Mouse (Mus musculus) G1E (cell line): ENCODE results near the gene Mtg1. TPM values are rescaled to one million over a fixed set of nuclear protein-coding genes. Genes with fewer than 3 reads are reported as not detected.

Experiments used
- ATAC-seq: 2 replicates; pipeline ENCODE4 v1.8.0; 2016; ENCODE audit warnings: mild to moderate bottlenecking; ENCODE audit not compliant: insufficient number of reproducible peaks, poor library complexity, low FRiP score, severe bottlenecking; ENCODE audit errors: extremely low read depth
- DNase-seq: peaks from one replicate; pipeline ENCODE4 v3.0.0; 2012; ENCODE audit warnings: low spot score
- H3K27me3 ChIP-seq: 2 replicates; pipeline ENCODE4 v1.6.1; 2012; ENCODE audit warnings: mild to moderate bottlenecking, low read length, inconsistent platforms; ENCODE audit not compliant: insufficient read depth
- H3K36me3 ChIP-seq: replicated peaks from 2 replicates; pipeline ENCODE3; 2012; ENCODE audit warnings: mild to moderate bottlenecking, inconsistent platforms
- H3K4me1 ChIP-seq: 2 replicates; pipeline ENCODE4 v1.6.1; 2012; ENCODE audit warnings: low read depth, low read length, inconsistent platforms, mixed read lengths; ENCODE audit not compliant: insufficient read depth
- H3K4me3 ChIP-seq: 2 replicates; pipeline ENCODE4 v1.5.1; 2012; ENCODE audit warnings: low read depth, mild to moderate bottlenecking, inconsistent platforms, low read length, moderate library complexity, mixed read lengths
- H3K9me3 ChIP-seq: replicated peaks from 2 replicates; pipeline ENCODE4 v1.6.1; 2012; ENCODE audit warnings: inconsistent platforms
- CTCF ChIP-seq: IDR thresholded peaks from 2 replicates; pipeline ENCODE4 v1.5.1; 2012; ENCODE audit warnings: low read depth, low read length, inconsistent platforms, mixed read lengths
- GATA1 ChIP-seq: IDR thresholded peaks from 2 replicates; pipeline ENCODE4 v1.6.1; 2012; ENCODE audit warnings: borderline replicate concordance, low read length, inconsistent platforms, mixed read lengths
- GATA2 ChIP-seq: IDR thresholded peaks from 2 replicates; pipeline ENCODE4 v1.6.1; 2012; ENCODE audit warnings: low read depth, low read length, inconsistent platforms, borderline replicate concordance
- POLR2AphosphoS5 ChIP-seq: IDR thresholded peaks from 2 replicates; pipeline ENCODE4 v1.6.1; 2012; ENCODE audit warnings: low read depth, low read length, inconsistent platforms; ENCODE audit not compliant: insufficient replicate concordance
- TAL1 ChIP-seq: conservative IDR thresholded peaks from 2 replicates; pipeline ENCODE4 v1.6.1; 2012; ENCODE audit warnings: low read depth, low read length, inconsistent platforms, mixed read lengths
- polyA plus RNA-seq: library from polyadenylated mRNA; stranded (reverse); fragments of >175 nt; gene quantifications from 2 replicates; pipeline ENCODE4 v1.2.3, GENCODE M21; 2012
- total RNA-seq, 2 experiments: library from RNA; stranded (forward) in 1 of 2; stranded (reverse) in 1 of 2; fragments of 200-1000 nt in 1 of 2; fragments of >200 nt in 1 of 2; fragmentation: Nextera tagmentation in 1 of 2; gene quantifications; 2 replicates each; pipeline ENCODE4 v1.2.3; 2014 to 2017

Gene Mtg1
- total and polyA plus RNA-seq, 3 experiments, result 10.5 to 41.0 (median 11.2) TPM

DNA sequence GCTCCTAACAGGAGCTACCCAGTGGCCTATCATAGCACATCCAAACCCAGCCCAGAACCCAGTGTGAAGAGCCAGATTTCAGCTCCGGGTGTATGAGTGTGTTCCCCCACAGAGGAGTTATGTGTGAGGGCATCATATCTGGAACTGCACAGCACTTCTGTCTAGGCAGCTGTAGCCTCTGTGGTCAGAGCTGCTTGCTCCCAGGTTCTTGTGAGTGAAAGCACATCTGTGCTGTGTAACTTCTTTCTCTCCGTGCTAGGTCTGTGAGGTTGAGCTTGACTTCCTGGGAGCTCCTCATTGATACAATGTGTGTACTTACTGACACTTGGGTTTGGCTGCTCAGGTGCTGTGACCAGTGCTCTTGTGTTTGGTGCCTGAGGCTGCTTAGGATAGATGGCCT lies 55.5 kb downstream of the Mtg1 start:
- DNase-seq (no peak), ATAC-seq (no peak)
- Histone ChIP-seq H3K4me1 (peaks cover 56% of the 10 kb centered on the region), H3K9me3 (no peaks in the 10 kb centered on the region; the same call in 1 of the 2 replicates), H3K27me3 (no peaks in the 10 kb centered on the region), H3K4me3 (no peak overlapping the region), H3K36me3 (no peaks in the 10 kb centered on the region)
- no peak for TF ChIP-seq GATA2
- TF ChIP-seq GATA1, result no peak
- no peak for TF ChIP-seq POLR2AphosphoS5
- TF ChIP-seq CTCF, result no peak
- TF ChIP-seq TAL1, result no peak

DNA sequence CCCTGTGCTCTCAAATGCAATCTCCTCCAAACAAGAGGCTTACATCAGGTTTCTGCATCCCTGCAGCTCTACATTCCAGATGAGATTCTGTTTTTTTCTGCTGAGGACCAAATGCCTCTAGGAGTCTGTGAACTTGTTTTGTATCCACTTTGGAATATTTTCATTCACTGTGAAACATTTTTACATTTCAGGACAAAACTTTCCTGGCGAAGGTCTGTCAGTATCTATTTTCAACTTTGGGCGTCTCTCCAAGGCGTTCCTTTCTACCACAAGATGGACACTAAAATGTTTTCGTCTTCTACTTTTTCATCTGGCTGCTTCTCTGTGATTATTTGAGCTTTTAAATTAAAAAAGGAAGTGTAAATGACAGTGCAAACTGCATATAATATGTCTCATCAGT lies 56.7 kb downstream of the Mtg1 start:
- no peak for TF ChIP-seq CTCF
- no peak for TF ChIP-seq GATA1
- no peak for TF ChIP-seq TAL1
- TF ChIP-seq POLR2AphosphoS5, result no peak
- no peak for TF ChIP-seq GATA2
- ATAC-seq (no peak), DNase-seq (no peak)
- Histone ChIP-seq H3K36me3 (no peaks in the 10 kb centered on the region), H3K9me3 (no peaks in the 10 kb centered on the region; the same call in 1 of the 2 replicates), H3K27me3 (no peaks in the 10 kb centered on the region), H3K4me3 (no peak overlapping the region), H3K4me1 (peaks cover 52% of the 10 kb centered on the region)

DNA sequence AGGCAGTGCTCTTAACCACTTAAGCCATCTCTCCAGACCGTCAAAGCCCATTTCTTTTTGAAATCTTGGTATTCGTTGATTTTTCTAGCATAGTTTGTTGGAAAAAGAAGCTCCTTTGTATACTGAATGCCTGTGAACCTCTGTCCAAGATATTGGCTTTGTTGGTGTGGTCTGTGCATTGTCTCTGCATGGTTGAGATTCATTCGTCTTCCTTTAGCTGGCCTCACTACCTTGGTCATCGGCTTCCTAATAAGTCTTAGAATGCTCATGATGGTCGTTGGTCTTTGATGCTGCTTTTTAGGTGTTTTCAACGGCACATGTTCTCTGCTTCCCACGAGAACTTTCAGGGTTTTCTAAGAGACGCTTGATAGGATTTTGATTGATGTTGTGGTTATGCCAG lies 58.6 kb downstream of the Mtg1 start:
- Histone ChIP-seq H3K36me3 (no peaks in the 10 kb centered on the region), H3K4me1 (peaks cover 56% of the 10 kb centered on the region), H3K27me3 (no peaks in the 10 kb centered on the region), H3K4me3 (no peak overlapping the region), H3K9me3 (no peaks in the 10 kb centered on the region; the same call in 1 of the 2 replicates)
- ATAC-seq, result no peak
- no peak for DNase-seq
- TF ChIP-seq GATA1 (no peak), TAL1 (no peak), POLR2AphosphoS5 (no peak), CTCF (no peak), GATA2 (no peak)

Other genes with a start within 250 kb of the Mtg1 start
Only the 20 nearest of the 22 such genes appear.
- gene Utf1, start 193.8 kb upstream of the Mtg1 start, total RNA-seq (2014; fragmentation: Nextera tagmentation), result not detected in 2 replicates
- gene Utf1, start 193.8 kb upstream of the Mtg1 start, total RNA-seq (2017), result not detected in 2 replicates
- not detected in 2 replicates for gene Utf1, start 193.8 kb upstream of the Mtg1 start, polyA plus RNA-seq
- not detected in 2 replicates for gene 6430531B16Rik, start 158.8 kb upstream of the Mtg1 start, total RNA-seq (2014; fragmentation: Nextera tagmentation)
- gene 6430531B16Rik, start 158.8 kb upstream of the Mtg1 start, total RNA-seq (2017), result 0.11 TPM in 1 of 2 replicates, not detected in the other
- gene 6430531B16Rik, start 158.8 kb upstream of the Mtg1 start, polyA plus RNA-seq, result not detected in 2 replicates
- gene Adam8, start 145.0 kb upstream of the Mtg1 start, total RNA-seq (2014; fragmentation: Nextera tagmentation), result not detected in 2 replicates
- 0.12 and 0.76 TPM in 2 replicates for gene Adam8, start 145.0 kb upstream of the Mtg1 start, total RNA-seq (2017)
- 0.03 and 0.07 TPM in 2 replicates for gene Adam8, start 145.0 kb upstream of the Mtg1 start, polyA plus RNA-seq
- gene Zfp511, start 101.2 kb upstream of the Mtg1 start, total RNA-seq (2014; fragmentation: Nextera tagmentation), result 25.7 and 27.8 TPM in 2 replicates
- gene Zfp511, start 101.2 kb upstream of the Mtg1 start, total RNA-seq (2017), result 23.8 TPM in 2 replicates
- gene Zfp511, start 101.2 kb upstream of the Mtg1 start, polyA plus RNA-seq, result 15.0 and 17.4 TPM in 2 replicates
- gene Tubgcp2, start 100.9 kb upstream of the Mtg1 start, total RNA-seq (2014; fragmentation: Nextera tagmentation), result 46.3 and 51.8 TPM in 2 replicates
- gene Tubgcp2, start 100.9 kb upstream of the Mtg1 start, total RNA-seq (2017), result 33.9 and 41.9 TPM in 2 replicates
- gene Tubgcp2, start 100.9 kb upstream of the Mtg1 start, polyA plus RNA-seq, result 7.4 and 12.2 TPM in 2 replicates
- not detected in 2 replicates for gene Msx3, start 88.5 kb upstream of the Mtg1 start, total RNA-seq (2014; fragmentation: Nextera tagmentation)
- gene Msx3, start 88.5 kb upstream of the Mtg1 start, total RNA-seq (2017), result 0.11 and 0.12 TPM in 2 replicates
- gene Msx3, start 88.5 kb upstream of the Mtg1 start, polyA plus RNA-seq, result not detected in 2 replicates
- not detected in 2 replicates for gene Caly, start 55.0 kb upstream of the Mtg1 start, total RNA-seq (2014; fragmentation: Nextera tagmentation)
- gene Caly, start 55.0 kb upstream of the Mtg1 start, total RNA-seq (2017), result not detected in 2 replicates
- gene Caly, start 55.0 kb upstream of the Mtg1 start, polyA plus RNA-seq, result not detected in 2 replicates
- not detected in 2 replicates for gene Prap1, start 44.2 kb upstream of the Mtg1 start, total RNA-seq (2014; fragmentation: Nextera tagmentation)
- not detected in 2 replicates for gene Prap1, start 44.2 kb upstream of the Mtg1 start, total RNA-seq (2017)
- not detected in 2 replicates for gene Prap1, start 44.2 kb upstream of the Mtg1 start, polyA plus RNA-seq
- gene Fuom, start 35.1 kb upstream of the Mtg1 start, total RNA-seq (2014; fragmentation: Nextera tagmentation), result 6.7 TPM in 1 of 2 replicates, not detected in the other
- 16.0 and 17.4 TPM in 2 replicates for gene Fuom, start 35.1 kb upstream of the Mtg1 start, total RNA-seq (2017)
- 17.4 and 18.2 TPM in 2 replicates for gene Fuom, start 35.1 kb upstream of the Mtg1 start, polyA plus RNA-seq
- 9.4 and 10.5 TPM in 2 replicates for gene Paox, start 21.8 kb upstream of the Mtg1 start, total RNA-seq (2014; fragmentation: Nextera tagmentation)
- gene Paox, start 21.8 kb upstream of the Mtg1 start, total RNA-seq (2017), result 11.4 and 11.7 TPM in 2 replicates
- gene Paox, start 21.8 kb upstream of the Mtg1 start, polyA plus RNA-seq, result 3.0 and 6.0 TPM in 2 replicates
- 32.6 TPM in 2 replicates for gene Echs1, start 21.1 kb upstream of the Mtg1 start, total RNA-seq (2014; fragmentation: Nextera tagmentation)
- 81.5 and 96.9 TPM in 2 replicates for gene Echs1, start 21.1 kb upstream of the Mtg1 start, total RNA-seq (2017)
- gene Echs1, start 21.1 kb upstream of the Mtg1 start, polyA plus RNA-seq, result 2.2 and 5.8 TPM in 2 replicates
- not detected in 2 replicates for gene Sprn, start 17.3 kb downstream of the Mtg1 start, total RNA-seq (2014; fragmentation: Nextera tagmentation)
- gene Sprn, start 17.3 kb downstream of the Mtg1 start, total RNA-seq (2017), result 0.11 TPM in 1 of 2 replicates, not detected in the other
- gene Sprn, start 17.3 kb downstream of the Mtg1 start, polyA plus RNA-seq, result not detected in 2 replicates
- gene Olfr522, start 27.2 kb downstream of the Mtg1 start, total RNA-seq (2014; fragmentation: Nextera tagmentation), result not detected in 2 replicates
- gene Olfr522, start 27.2 kb downstream of the Mtg1 start, total RNA-seq (2017), result under 0.01 and 0.05 TPM in 2 replicates
- not detected in 2 replicates for gene Olfr522, start 27.2 kb downstream of the Mtg1 start, polyA plus RNA-seq
- not detected in 2 replicates for gene Olfr523, start 35.7 kb downstream of the Mtg1 start, total RNA-seq (2014; fragmentation: Nextera tagmentation)
- 0.06 and 0.11 TPM in 2 replicates for gene Olfr523, start 35.7 kb downstream of the Mtg1 start, total RNA-seq (2017)
- not detected in 2 replicates for gene Olfr523, start 35.7 kb downstream of the Mtg1 start, polyA plus RNA-seq
- gene Olfr524, start 68.4 kb downstream of the Mtg1 start, total RNA-seq (2014; fragmentation: Nextera tagmentation), result not detected in 2 replicates
- gene Olfr524, start 68.4 kb downstream of the Mtg1 start, total RNA-seq (2017), result 0.05 and 0.06 TPM in 2 replicates
- gene Olfr524, start 68.4 kb downstream of the Mtg1 start, polyA plus RNA-seq, result not detected in 2 replicates
- not detected in 2 replicates for gene Cd163l1, start 80.7 kb downstream of the Mtg1 start, total RNA-seq (2014; fragmentation: Nextera tagmentation)
- gene Cd163l1, start 80.7 kb downstream of the Mtg1 start, total RNA-seq (2017), result not detected in 2 replicates
- gene Cd163l1, start 80.7 kb downstream of the Mtg1 start, polyA plus RNA-seq, result not detected in 2 replicates
- gene 5830411N06Rik, start 109.7 kb downstream of the Mtg1 start, total RNA-seq (2014; fragmentation: Nextera tagmentation), result not detected in 2 replicates
- 0.05 TPM in 1 of 2 replicates, not detected in the other for gene 5830411N06Rik, start 109.7 kb downstream of the Mtg1 start, total RNA-seq (2017)
- gene 5830411N06Rik, start 109.7 kb downstream of the Mtg1 start, polyA plus RNA-seq, result not detected in 2 replicates
- not detected in 2 replicates for gene Olfr525, start 183.3 kb downstream of the Mtg1 start, total RNA-seq (2014; fragmentation: Nextera tagmentation)
- 0.06 and 0.16 TPM in 2 replicates for gene Olfr525, start 183.3 kb downstream of the Mtg1 start, total RNA-seq (2017)
- gene Olfr525, start 183.3 kb downstream of the Mtg1 start, polyA plus RNA-seq, result not detected in 2 replicates
- gene Olfr527, start 196.5 kb downstream of the Mtg1 start, total RNA-seq (2014; fragmentation: Nextera tagmentation), result not detected in 2 replicates
- 0.06 and 0.44 TPM in 2 replicates for gene Olfr527, start 196.5 kb downstream of the Mtg1 start, total RNA-seq (2017)
- gene Olfr527, start 196.5 kb downstream of the Mtg1 start, polyA plus RNA-seq, result not detected in 2 replicates
- gene Olfr60, start 224.1 kb downstream of the Mtg1 start, total RNA-seq (2014; fragmentation: Nextera tagmentation), result not detected in 2 replicates
- 0.16 and 0.29 TPM in 2 replicates for gene Olfr60, start 224.1 kb downstream of the Mtg1 start, total RNA-seq (2017)
- not detected in 2 replicates for gene Olfr60, start 224.1 kb downstream of the Mtg1 start, polyA plus RNA-seq